Mouse (Mus musculus) liver (tissue): ENCODE data around the gene Chfr.
"Not testable (repeated sequence)": the region's sequence is repeated elsewhere in the genome, so short reads cannot be mapped to it uniquely, and the experiment has no call there.

Experiments
- DNase-seq: peaks from one replicate; pipeline ENCODE4 v3.0.0-alpha.2; 2020; ENCODE audit warnings: mixed read lengths

The Chfr gene

GRCm38 (mm10) chr5:110109991-110110441, 25.6 kb upstream of the Chfr start, which contains the start of gene Zfp605:
TSS of gene Zfp605 (plus strand) at chr5:110110092.
- peak; percentile 91 for DNase-seq

GRCm38 (mm10) chr5:110122380-110122779, 13.3 kb upstream of the Chfr start:
- DNase-seq: not testable (repeated sequence)

- DNase-seq: no peak
These were observed 434 bp downstream of the Chfr start for GRCm38 (mm10) chr5:110136087-110136464.

GRCm38 (mm10) chr5:110137816-110138215, 2.2 kb downstream of the Chfr start:
- no peak for DNase-seq

GRCm38 (mm10) chr5:110139325-110139724, 3.7 kb downstream of the Chfr start:
- no peak for DNase-seq

- no peak for DNase-seq
These were observed 4.8 kb downstream of the Chfr start for GRCm38 (mm10) chr5:110140424-110140823.

GRCm38 (mm10) chr5:110142309-110142708, 6.7 kb downstream of the Chfr start:
- no peak for DNase-seq

GRCm38 (mm10) chr5:110143007-110143406, 7.4 kb downstream of the Chfr start:
- DNase-seq: no peak

- no peak for DNase-seq
These were observed 33.7 kb downstream of the Chfr start for GRCm38 (mm10) chr5:110169374-110169773.

GRCm38 (mm10) chr5:110176362-110177020, 40.8 kb downstream of the Chfr start, which contains the start of gene Golga3:
TSS of gene Golga3 (plus strand) at chr5:110176701.
- peak; percentile 97 for DNase-seq

GRCm38 (mm10) chr5:110177021-110177420, 41.4 kb downstream of the Chfr start:
- DNase-seq: no peak

GRCm38 (mm10) chr5:110178628-110179027, 43.0 kb downstream of the Chfr start:
- peak; percentile 17 for DNase-seq

GRCm38 (mm10) chr5:110181716-110182115, 46.1 kb downstream of the Chfr start:
- no peak for DNase-seq

GRCm38 (mm10) chr5:110203164-110203895, 67.7 kb downstream of the Chfr start:
- no peak for DNase-seq

- DNase-seq: no peak
These were observed 69.1 kb downstream of the Chfr start for GRCm38 (mm10) chr5:110204777-110205176.

- DNase-seq: peak; percentile 6
These were observed 75.7 kb downstream of the Chfr start for GRCm38 (mm10) chr5:110211312-110211711.

- DNase-seq: no peak
These were observed 81.1 kb downstream of the Chfr start for GRCm38 (mm10) chr5:110216780-110217179.

GRCm38 (mm10) chr5:110220331-110220730, 84.7 kb downstream of the Chfr start:
- DNase-seq: no peak
